Mouse (Mus musculus) bone marrow macrophage, adult 2 months (primary cell): ENCODE measurements around the gene B230217C12Rik.
A peak's percentile ranks its signal among the peaks of the same experiment; 100 is the strongest.

ENCODE experiments used
- CTCF ChIP-seq: IDR thresholded peaks from 2 replicates; pipeline ENCODE4 v1.5.1; 2012; ENCODE audit warnings: low read depth, mild to moderate bottlenecking, low read length, moderate library complexity
- POLR2A ChIP-seq: IDR thresholded peaks from 2 replicates; pipeline ENCODE4 v1.6.1; 2012; ENCODE audit warnings: mild to moderate bottlenecking, low read depth, low read length, borderline replicate concordance

GRCm38 (mm10) chr11:97830501-97830900 is 10.1 kb upstream of the B230217C12Rik start:
- TF ChIP-seq POLR2A (0 out of 2 replicates have a peak, but pooled peaks have one; percentile 18), CTCF (no peak)
